Mouse (Mus musculus): ENCODE results near the gene Ifnab.
A peak's percentile ranks its signal among the peaks of the same experiment; 100 is the strongest.

The Ifnab gene

GRCm38 (mm10) chr4:88691259-88691658 is at the start of gene Ifnab:
TSS of gene Ifnab (minus strand) at chr4:88691359.
- no peak for DNase-seq (ENCODE audit: low spot score)

DNA sequence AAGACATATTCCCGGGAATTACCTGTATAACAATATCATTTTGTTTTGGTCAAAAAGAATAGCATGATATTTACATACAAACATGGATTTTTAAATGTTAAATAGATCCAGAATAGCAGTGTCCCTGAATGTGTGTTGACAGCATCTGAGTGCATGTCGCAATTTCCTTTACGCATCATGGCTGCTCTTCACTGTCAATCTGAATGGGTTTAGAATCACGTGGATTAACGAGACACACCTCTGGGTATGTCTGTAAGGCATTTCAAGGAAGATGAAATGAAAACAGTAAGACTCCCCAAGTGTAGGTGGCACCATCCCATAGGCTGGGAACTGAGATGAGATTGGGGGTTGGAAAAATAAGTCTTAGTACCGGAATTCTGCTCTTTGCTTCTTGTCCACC is 47.9 kb upstream of the Ifnab start:
- DNase-seq (ENCODE audit: low spot score) = no peak

DNA sequence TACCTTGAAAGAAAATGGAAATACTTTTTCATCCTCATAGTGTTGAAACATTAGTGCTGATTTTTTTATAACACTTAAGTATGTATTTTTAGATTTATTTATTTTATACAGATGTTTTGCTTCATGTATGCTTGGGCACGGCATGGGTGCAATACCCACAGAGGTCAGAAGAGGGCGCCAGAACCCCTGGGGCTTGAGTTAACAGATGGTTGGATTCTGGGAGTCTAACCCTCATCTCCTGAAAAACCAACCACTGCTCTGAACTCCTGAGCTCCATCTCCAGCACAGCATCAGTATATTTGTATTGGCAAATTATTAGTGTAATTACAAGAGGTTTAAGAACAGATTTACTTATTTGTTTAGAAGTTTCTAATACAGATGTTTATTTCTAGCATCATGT is 47.3 kb upstream of the Ifnab start:
- DNase-seq (ENCODE audit: low spot score) = no peak

DNA sequence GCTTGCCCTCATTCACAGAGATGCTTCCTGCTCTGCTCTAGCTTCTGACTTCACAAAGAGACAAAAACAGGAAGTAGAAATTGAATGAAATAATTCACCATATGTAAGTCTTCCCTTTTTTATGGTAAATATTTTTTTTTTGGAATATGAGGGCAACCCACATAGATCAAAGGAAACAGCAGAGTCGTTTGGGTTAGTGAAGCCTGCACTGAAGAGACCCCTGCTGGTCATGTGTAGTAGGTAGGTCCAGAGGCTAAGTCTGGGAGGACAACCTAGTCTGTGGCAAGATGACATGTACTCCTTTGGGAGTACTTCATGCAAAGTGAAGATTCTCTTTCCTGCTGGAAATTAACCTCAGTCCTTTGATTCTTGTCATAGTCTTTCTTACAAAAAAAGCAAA is 36.2 kb upstream of the Ifnab start:
- DNase-seq (ENCODE audit: low spot score) = no peak

DNA sequence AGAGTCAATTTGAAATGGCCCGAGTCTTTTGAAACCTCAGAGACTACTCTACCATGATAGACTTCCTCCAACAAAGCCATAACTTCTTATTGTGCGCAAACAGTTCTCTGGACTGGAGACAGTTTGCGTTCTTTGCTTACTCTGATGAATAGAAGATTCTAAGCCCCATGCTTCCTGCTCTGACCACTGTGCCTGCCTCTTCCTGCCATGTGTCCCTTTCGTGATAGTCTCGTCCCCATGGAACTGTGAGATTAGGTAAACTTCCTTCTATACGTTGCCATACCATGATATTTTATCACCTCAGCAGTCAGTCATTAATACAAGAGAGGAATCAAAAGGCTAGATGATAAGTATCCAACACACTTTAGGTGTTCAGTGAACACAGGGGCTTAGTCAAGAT is 35.6 kb upstream of the Ifnab start:
- DNase-seq (ENCODE audit: low spot score) = no peak

- DNase-seq (ENCODE audit: low spot score) = no peak
These were observed 32.4 kb upstream of the Ifnab start for GRCm38 (mm10) chr4:88723497-88724090.

GRCm38 (mm10) chr4:88721791-88722721 is 30.9 kb upstream of the Ifnab start, which contains the start of the genes Gm26566 and Klhl9:
TSS of gene Gm26566 (plus strand) at chr4:88721805.
TSS of gene Klhl9 (minus strand) at chr4:88722465.
- DNase-seq (ENCODE audit: low spot score) = peak; percentile 76

DNA sequence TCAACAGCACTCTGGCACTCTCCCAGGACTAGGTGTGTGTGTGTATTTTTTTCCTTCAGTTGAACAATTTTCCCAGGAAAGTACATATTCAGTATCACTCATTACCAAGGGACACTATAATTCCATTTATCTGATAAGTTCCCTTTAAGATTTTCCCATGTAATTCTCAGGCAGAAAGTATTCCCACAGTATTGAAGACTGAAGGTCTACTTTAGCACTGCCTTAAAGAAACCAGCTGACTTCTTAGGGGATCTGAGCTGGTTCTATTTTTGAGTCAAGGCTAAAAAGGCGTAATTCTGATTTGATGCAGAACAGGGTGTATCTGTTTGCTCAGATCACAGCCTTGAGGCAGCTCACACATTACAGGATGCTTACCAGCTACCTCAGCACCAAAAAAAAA is 27.6 kb upstream of the Ifnab start:
- DNase-seq (ENCODE audit: low spot score) = no peak

GRCm38 (mm10) chr4:88715059-88715458 is 23.9 kb upstream of the Ifnab start:
- DNase-seq (ENCODE audit: low spot score) = no peak

DNA sequence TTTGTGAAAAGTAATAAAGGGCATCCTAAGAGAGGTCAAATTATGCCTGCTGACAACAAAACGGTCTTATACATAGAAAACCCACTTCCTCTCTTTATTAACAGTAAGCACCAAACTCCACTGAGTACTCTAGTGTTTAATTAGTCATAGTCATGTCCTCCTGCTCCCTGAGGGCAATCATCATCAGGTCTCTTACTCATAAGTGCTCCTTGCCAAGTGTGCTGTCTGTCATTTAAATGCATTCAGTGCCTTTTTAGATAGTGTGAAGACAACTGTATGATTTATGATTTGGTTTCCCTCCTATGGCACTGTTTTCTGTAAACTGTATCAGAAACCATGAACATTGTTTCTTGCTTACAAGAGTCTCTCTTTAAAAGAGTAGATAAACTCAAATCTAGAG is 23.1 kb upstream of the Ifnab start:
- no peak for DNase-seq (ENCODE audit: low spot score)

- no peak for DNase-seq (ENCODE audit: low spot score)
These were observed 16.1 kb upstream of the Ifnab start for GRCm38 (mm10) chr4:88707128-88707826.

DNA sequence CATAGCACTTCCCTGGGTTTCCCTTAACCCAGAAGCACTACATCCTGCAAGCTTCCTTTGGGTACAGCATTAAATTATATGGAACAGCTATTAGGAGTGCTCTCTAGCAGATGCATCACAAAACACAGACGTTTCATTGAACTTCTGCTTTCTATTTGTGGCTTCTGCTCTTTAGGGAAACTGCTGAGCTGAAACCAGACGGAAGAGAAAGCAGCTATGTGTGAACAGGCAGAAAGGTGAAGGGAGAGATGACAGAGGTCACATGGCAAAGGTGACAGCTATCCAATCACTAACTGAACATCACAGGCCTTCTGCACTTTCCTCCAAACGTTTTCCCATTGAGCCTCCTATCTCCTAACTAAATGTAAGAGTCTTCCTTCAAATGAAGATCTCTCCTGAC is 14.8 kb upstream of the Ifnab start:
- no peak for DNase-seq (ENCODE audit: low spot score)

GRCm38 (mm10) chr4:88699301-88699700 is 8.1 kb upstream of the Ifnab start:
- no peak for DNase-seq (ENCODE audit: low spot score)

DNA sequence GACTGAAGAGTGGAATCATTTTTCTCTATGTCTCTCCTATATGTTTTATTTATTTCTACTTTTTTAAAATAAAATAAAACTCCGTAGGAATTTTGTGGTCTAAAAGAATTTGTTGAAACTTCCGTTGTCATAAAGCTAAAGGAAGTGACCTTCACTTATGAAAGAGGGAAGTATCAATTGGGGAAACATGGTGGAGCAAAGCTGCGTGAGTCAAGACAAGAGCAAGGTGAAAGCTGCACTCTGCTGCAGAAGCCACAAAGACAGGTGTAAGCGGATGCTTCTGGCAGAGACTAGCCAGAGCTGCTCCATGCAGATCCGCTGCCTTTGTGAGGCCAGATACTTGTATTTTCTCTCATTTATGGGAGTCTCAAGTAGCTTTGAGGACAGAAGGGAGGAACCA is 7.6 kb upstream of the Ifnab start:
- DNase-seq (ENCODE audit: low spot score) = no peak

DNA sequence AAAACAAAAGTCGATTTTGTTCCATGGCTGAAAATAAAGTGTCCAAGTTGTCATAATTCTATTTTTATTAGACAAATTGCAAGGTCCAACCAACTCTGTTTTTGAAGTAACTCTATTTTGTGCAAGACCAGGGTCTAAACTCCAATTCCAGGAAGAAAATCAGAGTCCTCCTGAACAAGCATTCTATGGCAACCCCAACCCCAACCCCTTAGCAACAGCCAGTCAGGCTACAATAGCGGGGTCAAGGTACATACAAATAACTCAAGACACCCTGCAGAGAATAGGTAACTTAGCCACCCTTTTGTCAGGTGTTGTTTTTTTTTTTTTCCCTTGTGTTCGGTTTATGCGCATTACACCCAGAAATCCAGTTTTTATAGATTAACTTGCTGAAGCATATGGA is 6.6 kb upstream of the Ifnab start:
- DNase-seq (ENCODE audit: low spot score) = no peak

- no peak for DNase-seq (ENCODE audit: low spot score)
These were observed 5.9 kb upstream of the Ifnab start for GRCm38 (mm10) chr4:88697108-88697507.

DNA sequence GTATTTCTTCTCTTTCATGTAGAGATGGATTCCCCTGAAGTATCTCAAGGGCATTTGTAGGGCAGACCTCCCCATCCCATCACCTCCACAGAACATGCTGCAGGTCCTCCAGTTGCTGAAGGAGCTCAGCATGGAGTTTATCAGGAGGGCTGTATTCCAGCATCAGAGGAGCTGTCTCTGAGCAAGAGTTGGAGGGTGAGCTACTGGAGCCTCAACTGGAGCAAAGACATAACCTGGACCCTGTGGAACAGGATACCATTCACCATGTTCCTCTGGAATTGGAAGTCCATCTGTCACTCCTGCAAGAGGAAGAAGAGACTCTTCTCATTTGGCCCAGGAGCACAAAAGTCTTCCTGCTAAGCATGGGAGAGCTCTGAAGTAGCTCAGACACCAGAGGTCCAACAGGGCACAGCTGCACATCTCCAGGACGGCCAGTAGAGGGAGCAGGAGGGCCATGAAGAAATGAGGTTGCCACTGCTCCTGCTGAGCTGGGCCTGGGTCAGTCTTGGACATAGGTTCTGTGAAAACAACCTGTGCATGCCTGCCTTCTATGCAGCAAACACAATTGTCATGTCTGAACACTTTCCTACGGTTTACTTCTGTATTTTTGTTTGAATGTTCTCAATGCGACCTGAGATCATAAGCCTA is 5.2 kb upstream of the Ifnab start:
- DNase-seq (ENCODE audit: low spot score) = peak; percentile 57

GRCm38 (mm10) chr4:88693392-88693791 is 2.2 kb upstream of the Ifnab start:
- no peak for DNase-seq (ENCODE audit: low spot score)

DNA sequence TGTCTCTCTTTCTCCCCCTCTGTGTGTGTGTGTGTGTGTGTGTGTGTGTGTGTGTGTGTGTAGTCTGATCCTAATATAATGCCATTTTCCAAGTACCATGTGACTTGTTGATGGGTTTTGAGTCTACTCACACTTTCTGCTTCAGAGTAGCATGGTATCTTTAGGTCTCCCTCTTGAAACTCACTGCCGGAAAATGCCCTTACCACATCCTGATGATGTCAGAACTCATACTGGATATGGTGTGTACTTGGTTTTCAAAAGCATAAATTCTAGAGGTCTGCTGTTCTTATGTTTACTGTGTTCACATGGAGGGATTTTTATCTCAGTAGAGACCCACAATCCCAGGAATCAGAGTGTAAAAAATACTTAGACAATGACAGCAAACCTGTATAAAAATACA is 1.4 kb upstream of the Ifnab start:
- no peak for DNase-seq (ENCODE audit: low spot score)

- DNase-seq (ENCODE audit: low spot score) = no peak
These were observed 7.3 kb downstream of the Ifnab start, which contains the start of gene Ifna2 for GRCm38 (mm10) chr4:88683812-88684211. TSS of gene Ifna2 (minus strand) at chr4:88683912.

DNA sequence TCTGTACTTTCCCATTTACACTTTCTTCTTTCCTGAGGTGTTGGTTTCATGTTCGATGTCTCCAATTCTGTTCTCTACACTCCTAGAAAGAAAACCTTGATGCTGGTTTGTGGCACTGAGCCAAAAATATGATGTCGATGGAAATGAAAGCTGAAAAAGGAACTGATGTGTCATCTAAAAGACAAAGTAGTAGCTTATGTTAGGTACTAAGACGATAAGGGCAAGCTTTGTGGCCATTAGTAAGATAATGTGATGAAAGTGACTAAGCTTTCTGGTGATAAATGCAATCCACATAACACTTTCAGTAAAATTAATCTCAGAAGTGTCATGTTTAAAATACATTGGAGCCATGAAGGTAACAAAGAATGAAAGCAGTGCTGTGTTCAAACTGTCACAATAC is 9.8 kb downstream of the Ifnab start:
- DNase-seq (ENCODE audit: low spot score) = no peak

- DNase-seq (ENCODE audit: low spot score) = no peak
These were observed 10.8 kb downstream of the Ifnab start for GRCm38 (mm10) chr4:88680362-88680761.
